Mouse (Mus musculus) layer of hippocampus, adult 9-11 months (tissue): ENCODE results near the gene Gpr179.
A peak's percentile ranks its signal among the peaks of the same experiment; 100 is the strongest.

Source experiments
- DNase-seq: peaks from one replicate; pipeline ENCODE4 v3.0.0; 2022

The Gpr179 gene

DNA sequence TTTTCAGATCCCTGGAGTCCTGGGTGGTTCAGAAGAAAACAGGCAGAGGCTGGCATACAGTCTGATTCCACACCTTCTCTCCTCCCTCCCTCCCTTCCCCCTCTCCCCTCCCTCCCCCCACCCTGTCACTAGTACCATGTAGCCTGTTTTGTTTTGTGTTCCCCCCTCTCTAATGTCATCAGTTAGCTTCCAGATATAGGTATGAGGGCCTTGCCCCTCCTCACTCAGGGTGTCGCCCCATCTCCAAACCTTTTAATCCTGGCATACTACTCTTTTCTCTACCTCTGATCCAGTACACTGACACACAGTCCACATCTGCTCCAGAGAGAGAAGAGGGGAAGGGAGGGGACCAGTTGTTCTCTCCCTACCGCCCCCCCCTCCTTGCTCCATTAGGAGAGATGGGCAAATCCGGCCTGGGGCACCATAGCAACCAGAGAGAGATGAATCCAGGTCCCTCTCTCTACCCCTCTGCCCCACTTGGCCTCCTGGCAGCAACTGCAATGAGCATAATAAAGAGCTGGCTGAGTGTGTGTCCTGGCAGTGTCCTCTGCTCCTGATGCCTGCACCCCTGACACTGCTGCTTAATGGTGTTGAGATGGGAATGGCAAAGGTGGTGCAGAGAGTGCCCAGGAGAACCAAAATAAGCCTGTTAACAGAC is at the start of gene Gpr179:
TSS of gene Gpr179 (minus strand) at position 51 of the 658 bp plus-strand sequence.
- DNase-seq, result no peak

DNA sequence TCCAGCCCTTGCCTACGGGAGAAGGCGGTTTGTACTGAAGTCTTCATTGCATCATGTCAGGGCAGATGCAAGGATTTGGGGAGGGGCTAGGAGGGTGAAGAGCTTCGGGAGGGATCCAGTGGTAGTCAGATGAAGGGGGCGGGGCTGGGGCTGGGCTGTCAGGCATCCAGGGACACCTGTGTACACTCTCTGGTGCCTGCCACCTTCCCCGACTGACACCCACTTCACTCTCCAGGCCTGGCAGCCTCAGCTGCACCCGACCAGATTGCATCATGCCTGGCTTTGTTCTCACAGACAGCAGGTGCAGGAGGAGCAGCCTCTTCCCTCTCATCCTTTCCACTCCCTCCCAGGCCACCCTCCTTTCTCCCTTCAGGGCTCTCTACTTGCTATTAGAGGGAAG is 49.2 kb upstream of the Gpr179 start:
- peak; percentile 80 for DNase-seq

DNA sequence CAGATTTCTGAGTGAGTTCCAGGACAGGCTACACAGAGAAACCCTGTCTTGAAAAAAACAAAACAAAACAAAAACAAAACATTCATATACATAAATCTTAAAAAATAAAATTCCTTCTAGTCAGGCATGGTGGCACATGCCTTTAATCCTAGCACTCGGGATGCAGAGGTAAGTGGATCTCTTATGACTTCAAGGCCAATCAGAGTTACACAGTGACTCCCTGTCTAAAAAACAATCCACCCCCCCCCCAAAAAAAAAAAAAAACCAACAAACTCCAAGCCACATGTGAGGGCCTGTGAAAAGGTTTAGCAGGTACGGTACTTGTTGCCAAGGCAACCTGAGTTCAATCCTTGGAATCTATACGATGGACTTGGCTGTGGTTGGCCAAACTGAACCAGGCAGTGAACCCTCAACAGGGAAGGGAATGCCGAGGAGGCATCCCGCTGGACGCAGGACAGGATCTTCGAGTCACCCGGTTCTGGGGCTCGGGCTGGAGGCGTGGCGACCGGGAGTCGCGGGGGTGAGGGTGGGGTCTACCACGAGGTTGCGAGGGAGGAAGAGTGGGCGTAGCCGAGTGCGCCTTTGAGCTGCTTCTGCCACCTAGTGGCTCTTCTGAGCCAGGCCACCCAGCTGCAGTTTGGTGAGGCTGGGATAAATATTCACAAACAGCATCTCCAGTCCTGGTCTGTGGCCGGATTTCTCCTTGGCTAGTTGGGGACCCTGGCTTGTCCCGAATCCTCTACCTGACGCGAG is 48.3 kb upstream of the Gpr179 start:
- peak; percentile 84 for DNase-seq

DNA sequence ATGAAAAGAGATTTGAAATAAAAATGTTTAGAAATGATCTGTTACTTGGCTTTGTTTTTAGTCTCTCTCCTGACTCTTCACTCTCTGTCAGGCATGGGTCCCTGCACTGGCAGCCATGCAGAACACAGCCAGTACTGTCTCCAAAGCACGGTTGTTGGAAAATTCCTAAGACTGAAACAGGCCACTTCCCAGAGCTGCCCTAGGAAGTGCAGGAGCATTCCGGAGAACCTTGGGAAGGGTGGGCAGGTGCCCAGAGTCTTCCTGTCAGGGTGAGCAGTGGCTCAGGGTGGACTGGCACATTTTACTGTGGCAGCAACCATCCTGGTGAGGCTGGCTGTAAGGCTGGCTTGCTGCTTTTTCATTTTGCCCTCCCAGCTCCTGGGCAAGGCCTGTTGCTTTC is 46.6 kb upstream of the Gpr179 start:
- DNase-seq, result no peak

DNA sequence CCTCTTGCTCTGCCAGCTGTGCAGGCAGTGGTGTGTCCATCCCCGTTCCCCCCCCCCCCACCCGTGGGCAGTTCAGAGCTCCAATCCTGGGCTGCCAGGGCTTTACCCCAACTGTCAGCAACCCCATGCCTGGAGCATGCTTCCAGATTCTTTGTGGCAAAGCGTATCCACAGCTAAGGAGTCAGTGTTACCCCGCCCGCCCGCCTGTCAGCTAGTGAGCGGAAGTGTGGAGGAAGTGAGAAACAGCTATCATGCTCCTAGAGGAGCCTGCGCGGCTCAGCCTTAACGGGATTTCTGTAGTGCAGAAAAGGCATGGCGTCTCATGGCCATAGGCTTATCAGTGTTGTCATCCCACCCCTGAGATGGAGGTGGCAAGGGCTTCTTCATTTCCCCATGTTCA is 42.3 kb upstream of the Gpr179 start:
- DNase-seq, result peak; percentile 53

DNA sequence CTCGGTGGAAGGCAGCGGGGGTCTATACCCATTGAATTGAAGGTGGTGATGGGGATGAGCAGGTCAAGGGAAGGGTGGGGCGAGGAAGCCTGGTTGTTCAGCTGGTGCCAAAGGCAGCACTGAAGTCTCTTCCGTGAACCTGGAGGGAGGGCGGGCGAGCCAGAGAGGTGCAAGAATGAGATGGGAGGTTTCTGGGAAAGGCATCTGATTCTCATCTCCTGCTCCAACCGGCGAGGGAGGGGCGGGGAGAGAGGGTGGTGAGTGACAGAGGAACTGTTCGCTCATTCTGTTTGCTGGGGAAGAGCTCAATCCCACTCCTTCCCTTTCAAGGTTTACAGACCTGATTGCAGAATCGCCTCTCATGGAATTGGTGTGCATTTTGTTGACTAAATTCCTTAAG is 41.8 kb upstream of the Gpr179 start:
- DNase-seq, result no peak

DNA sequence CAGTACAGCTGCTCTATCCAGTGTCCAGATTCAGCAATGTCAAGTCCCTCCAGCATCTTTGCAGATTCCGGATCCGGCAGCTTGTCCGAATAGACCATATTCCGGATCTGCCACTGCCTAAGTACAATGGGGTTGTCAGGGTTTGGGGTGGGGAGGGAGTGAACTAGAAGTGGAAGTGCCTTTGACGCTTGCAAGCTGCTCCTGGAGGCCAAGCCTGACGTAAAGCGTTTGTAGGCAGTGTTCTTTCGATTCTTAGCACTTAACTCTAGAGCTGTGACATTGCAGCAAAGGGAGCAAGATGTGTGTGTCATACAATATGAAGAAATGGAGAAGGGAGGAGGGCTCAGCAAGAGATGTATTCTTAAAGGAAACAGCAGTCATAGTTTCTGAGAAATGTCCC is 37.2 kb upstream of the Gpr179 start:
- no peak for DNase-seq

DNA sequence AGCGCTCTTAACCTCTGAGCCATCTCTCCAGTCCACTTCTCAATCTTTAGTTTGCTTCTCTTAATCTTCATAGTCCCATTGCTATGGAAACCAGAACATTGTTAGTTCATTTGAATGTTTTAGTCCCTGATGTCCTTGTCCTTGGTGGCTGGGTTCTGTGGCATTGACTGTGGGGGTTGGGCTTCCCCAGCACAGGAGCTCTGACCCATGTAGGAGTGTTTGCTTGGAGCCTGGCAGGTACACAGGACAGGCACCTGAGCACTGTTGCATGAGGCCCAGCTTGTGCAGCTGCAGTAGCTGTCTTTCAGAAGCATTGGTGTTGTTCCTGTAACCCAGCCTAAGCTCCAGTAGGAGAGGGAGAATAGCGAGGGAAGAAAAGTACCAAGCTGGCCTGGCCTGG is 35.9 kb upstream of the Gpr179 start:
- no peak for DNase-seq

DNA sequence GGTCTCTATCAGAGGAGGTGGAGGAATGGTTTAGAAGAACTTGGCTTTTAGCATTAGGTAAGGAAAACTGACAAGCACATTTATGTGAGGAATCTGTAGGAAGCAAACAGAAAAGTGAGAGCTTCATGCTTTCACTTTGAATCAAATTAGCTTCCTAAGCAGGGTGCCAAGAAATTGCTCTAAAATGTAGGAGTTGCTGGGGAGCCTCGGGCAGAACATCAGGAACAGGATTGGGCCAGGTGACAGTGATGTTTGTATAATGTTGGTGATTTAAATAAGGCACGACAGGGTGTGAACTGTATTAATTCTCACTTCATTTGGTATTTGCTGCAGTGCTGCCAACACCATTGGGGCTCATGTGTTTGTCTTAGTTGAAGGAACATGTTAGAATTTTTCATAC is 31.9 kb upstream of the Gpr179 start:
- DNase-seq, result no peak

DNA sequence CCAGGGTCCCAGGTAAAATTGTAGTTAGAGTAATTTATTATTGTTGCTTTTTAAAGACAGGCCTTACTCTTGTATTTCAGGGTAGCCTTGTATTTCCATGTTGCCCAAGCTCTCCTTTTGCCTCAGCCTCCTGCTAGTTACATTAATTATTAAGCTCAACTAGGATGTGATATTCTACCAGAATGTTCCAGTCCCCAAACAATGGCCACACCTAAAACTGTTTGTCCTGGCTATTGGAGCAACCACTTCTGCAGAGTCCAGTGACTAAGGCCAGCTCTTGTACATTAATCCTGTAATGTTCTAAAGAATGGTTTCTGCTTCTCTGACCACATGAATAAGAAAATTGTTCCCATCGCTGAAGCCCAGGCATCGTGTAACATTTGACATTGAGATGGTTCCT is 31.1 kb upstream of the Gpr179 start:
- no peak for DNase-seq

DNA sequence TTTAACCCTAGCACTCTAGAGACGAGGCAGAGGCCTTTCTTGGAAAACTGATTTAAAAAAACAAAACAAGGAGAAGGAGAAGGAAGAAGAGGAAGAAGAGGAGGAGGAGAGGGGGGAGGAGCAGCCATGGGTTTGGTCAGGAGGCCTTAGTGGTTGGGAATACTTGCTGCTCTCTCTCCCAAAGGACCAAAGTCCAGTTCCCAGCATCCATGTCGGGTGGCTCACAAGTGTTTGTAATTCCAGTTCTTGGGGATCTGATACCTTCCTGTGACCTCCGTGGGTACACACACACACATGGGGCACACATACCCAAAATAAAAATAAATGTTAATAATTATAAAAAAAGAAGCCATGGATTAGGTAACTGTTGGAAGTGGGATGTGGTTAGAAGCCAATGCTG is 28.2 kb upstream of the Gpr179 start:
- DNase-seq, result no peak

DNA sequence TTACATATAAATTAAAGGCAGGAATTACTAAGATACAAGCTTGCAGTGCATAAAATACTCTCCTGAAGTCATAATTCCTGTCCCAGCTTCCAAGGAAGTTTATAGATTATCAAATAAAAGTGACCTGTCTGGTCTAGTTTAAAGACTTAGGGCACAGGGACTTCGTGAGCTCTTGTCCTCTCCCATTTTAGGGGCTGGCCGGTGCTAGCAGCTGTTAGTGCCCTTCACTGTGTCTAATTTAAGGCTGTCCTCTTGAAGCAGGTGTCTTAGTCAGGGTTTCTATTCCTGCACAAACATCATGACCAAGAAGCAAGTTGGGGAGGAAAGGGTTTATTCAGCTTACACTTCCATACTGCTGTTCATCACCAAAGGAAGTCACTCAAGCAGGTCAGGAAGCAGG is 21.5 kb upstream of the Gpr179 start:
- no peak for DNase-seq

DNA sequence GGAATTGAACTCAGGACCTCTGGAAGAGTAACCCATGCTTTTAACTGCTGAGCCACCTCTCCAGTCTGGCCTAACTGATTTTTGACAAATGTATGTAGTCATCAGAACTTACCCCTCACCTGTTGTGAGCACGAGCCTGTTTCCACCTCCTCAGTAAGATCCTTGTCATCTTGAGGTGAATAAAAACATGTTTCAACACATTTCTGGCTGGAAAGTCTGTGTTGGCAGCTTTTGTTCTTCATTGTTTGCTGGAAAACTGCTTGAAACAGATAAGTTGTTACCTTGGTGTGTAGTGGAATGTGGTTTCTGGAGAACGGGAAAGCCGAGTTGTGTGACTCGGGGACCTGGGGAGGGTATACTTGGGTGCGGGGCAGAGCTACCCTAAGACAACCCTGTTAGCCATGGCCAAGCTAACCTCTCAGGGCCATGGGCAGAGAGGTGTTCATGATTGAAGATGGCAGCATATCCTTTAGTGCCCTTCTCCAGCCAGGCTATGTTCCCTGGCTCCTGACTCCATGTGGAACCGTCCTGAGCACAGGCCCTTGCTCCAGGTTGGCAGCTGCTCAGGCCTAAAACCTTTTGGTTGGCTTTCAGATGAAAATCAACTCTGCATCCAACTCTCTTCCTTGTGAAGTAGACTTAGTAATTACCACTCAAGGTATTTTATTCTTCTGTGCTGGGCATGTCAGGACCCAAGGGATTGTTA is 20.4 kb upstream of the Gpr179 start:
- DNase-seq, result no peak

DNA sequence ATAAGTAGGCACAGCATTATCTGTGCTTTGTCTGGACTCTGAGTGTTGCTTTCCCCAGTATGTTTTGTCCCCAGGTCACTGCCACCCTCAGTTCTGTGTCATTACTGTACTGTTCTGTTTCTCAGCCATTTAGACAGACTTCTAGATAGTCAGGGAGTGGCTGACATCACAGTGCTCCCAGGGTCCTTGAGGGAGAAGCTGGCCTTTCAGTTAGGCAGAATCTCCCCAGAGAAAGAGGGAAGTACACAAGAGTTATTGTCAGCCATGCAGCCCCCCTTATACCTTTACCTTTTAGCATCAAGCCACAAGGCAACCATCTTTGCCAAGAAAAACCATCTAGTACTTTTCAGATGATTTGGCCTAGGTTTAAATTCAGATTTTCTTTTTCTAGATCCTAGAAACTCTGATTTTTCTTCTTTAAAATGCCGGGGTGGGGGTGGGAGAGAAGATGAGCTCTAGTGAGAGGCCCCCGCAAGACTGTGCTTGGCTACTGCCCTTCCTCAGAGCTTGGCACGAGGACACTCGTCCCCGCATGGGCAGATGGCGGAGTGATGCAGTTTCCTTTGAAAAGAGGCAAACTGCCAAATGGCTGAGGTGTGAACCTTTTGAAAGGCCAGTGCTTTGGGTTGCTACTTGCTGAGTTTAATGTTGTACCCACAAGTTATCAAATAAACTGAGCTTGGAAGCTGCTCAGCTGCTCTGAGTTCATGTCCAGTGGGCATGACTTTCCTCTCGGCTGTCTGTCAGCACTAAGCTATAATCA is 18.6 kb upstream of the Gpr179 start:
- DNase-seq, result peak; percentile 31

DNA sequence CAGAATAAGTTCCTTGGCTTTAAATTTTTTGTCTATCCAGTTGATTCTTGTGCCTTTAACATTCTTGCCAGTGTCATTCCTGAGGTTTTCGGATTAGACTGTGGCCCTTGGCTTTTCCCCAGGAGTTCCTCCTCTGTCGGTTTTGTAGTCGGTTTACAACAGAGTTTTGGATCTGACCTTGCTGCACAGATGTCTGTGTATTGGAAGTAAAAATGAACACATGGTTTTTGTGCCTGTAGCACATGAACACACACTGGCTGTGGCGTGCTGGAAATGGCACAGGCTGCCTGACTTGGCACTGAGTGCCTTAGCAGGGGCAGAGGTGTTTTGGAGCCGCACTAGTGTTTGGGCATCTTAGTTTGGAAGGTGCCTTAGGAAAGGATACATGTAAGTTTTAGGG is 16.6 kb upstream of the Gpr179 start:
- peak; percentile 38 for DNase-seq

DNA sequence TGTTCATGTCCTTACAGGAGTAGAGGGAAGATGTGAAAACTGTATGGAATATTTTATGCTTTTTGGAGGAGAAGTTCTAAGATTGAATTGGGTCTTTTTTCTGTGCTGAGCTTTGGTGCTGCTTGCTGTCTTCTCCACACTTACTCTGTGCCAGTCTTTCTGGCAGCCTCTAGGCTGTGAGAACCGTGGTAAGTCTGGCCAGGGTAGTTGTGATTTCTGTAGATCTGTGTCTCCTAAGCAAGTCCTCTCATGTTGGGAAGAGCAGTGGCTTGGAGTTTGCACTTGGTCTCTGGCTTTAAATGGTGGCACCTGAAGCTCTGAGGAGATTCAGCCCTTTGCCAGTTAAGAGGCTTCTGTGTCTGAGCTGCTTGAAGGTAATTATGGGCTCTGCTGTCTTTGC is 13.7 kb upstream of the Gpr179 start:
- no peak for DNase-seq

DNA sequence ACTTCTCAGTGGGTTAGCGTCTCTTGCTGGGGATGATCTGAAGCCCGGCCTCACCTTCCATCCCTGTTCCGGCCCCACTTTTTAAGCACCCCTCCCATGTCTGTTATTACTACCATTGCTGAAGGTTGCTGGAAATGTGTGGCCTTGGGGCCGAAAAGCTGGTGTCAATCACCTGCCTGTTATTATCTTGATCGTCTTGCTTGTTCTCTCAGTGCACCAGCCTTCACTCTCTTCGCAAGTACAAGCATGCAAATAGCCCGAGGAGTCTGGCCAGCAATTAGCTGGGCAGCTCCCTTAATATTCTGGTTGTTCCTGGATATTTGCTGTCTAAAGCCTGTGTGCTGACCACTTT is 11.7 kb upstream of the Gpr179 start:
- no peak for DNase-seq

DNA sequence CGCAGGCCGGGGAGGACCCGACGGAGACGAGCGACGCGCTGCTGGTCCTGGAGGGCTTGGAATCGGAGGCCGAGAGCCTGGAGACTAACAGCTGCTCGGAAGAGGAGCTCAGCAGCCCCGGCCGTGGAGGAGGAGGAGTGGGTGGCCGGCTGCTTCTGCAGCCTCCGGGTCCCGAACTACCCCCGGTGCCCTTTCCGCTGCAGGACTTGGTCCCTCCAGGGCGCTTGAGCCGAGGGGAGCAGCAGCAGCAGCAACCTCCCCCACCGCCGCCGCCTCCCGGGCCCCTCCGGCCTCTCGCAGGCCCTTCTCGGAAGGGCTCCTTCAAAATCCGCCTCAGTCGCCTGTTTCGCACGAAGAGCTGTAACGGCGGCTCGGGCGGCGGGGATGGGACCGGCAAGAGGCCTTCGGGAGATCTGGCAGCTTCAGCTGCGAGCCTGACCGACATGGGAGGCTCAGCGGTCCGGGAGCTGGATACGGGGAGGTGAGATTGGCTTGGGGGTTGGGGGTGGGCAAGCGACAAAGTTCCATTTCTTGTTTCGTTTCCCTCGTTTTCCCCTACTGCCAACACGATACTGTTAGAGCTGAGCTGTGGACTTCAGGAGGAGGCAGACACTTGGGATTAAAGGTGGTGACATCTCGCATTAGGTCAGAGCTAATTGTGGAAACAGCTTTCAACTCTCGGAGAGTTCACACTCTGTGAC is 11.2 kb upstream of the Gpr179 start:
- DNase-seq, result no peak

DNA sequence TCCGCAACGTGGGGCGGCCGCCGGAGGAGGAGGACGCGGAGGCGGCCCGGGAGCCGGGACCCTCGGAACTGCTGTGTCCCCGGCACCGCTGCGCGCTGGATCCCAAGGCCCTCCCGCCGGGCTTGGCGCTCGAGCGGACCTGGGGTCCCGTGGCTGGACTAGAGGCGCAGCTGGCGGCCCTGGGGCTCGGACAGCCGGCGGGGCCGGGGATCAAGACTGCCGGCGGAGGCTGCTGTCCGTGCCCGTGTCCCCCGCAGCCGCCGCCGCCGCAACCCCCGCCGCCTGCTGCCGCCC is 10.7 kb upstream of the Gpr179 start:
- DNase-seq, result no peak

DNA sequence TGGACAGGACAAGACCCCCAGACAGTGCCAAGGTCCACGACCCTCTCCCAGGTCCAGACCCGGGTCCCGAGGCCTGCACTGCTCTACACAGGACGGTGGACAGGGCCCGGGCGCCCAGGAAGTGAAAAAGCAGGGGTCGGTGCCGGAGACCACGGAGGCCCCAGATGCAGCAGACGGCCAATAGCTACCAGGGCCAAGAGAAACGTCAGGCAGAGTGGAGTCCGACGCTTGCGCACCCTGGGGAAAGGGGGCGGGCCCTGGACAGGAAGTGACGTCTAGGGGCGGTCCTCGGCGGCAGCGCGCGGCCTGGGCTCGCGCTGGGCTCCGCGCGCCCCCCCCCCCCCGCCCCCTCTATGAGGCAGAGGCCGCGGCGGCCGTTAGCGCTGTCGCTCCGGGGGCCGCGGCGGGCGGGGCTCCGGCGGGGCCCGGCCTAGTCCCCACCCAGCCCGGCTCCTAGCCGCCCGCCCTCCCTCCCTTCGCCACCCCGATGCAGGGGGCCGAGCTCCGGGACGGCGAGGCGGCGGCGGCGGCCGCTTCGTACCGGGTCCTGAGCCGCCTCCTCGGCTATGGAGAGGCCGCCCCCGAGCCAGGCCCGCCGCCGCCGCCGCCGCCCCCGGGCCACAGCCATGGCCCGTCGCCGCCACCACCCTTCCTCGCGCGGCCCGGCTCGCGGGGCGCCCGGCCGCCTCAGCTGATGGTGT is 10.2 kb upstream of the Gpr179 start, which contains the start of gene Socs7:
TSS of gene Socs7 (plus strand) at position 604 of the 701 bp plus-strand sequence.
- DNase-seq, result peak; percentile 94

DNA sequence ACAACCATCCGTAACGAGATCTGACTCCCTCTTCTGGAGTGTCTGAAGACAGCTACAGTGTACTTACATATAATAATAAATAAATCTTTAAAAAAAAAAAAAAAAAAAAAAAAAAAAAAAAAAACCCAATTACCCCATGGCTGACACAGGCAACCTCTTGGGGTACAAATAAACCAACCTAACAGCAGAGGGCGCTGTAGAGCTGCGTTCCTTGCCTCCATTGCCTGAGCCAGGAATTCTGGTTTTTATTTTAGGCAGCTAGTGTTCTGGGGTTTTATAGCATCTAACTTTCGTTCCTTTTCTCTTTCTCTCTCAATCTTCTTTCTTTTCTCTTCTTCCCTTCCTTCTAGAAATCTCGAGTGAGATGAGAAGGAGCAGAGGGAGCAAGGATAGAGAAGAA is 5.8 kb upstream of the Gpr179 start:
- peak; percentile 47 for DNase-seq

DNA sequence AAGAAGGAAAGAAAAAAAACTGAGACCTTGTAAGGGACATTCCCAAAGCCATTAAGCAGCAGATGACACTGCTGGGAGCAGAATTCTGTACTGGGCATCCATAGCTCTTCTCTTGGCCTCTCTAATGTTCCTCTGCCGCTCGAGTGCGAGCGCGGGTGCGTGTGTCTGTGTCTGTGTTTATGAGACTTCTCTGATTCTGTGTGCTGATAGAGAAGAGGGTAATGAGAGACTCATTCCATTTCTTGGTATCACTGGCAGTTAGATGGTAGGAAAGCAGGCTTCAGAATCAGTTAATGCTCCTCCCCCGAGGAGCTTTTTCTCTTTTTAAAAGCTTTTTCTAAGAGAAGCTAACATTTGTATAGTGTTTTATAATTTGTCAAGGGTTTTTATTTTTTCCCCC is 3.4 kb upstream of the Gpr179 start:
- no peak for DNase-seq
